ENCODE assay signal across 17 mouse cellular contexts in the genomic region with DNA sequence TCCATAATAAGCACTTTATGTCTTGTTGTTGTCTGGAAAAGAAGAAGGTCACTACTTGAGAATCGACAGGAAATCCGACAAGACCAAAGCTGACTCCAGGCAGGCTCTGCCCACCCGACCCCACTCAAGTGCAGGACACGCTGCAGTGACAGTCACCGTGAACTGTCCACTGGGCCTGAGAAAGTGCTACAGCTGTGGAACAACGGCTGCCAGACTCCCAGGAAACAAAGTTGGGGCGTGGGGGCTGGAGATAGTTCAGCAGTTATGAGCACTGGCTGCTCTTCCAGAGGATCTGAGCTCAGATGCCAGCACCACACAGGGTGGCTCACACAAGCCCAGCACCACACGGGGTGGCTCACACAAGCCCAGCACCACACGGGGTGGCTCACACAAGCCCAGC. TPM values are rescaled to one million over a fixed set of nuclear protein-coding genes. Genes with fewer than 3 reads are reported as not detected.
A peak's percentile ranks its signal among the peaks of the same experiment; 100 is the strongest.
DNase-seq lines count a peak whose midpoint lies in the region; TF ChIP-seq lines count a peak whose summit lies in the region.
"Had no signal": no experiment of that assay in that cellular context is flagged by ENCODE, and none has a peak within 500 bp of the region (broad histone marks: within the 10 kb centered on the region; RNA-seq: fewer than 3 reads in every experiment).

No protein-coding gene starts in this region.

- H3K36me3 ChIP-seq in ES-E14 (ENCODE audit: control insufficient read depth, insufficient read depth, low read length, poor library complexity, severe bottlenecking): peaks cover 22% of the 10 kb centered on the region

- no peaks in the 10 kb centered on the region for H3K9me3 ChIP-seq in ES-E14 (ENCODE audit: control insufficient read depth, insufficient read depth, low read depth, low read length)

- H3K9ac ChIP-seq in ES-E14 (ENCODE audit: insufficient read depth, low read depth, low read length, poor library complexity, severe bottlenecking): no peak overlapping the region

- no peak overlapping the region for H3K4me3 ChIP-seq in ES-E14 (ENCODE audit: insufficient read depth in 1 of 2, low read depth in 1 of 2, low read length in 2 of 2, poor library complexity in 1 of 2, severe bottlenecking in 1 of 2)

- in situ Hi-C loops in ES-E14 (cut with MboI; ENCODE audit: low sequenced_read_pairs in 2 of 2, unreplicated experiment in 2 of 2): no loop called here

- peak; percentile 66 for DNase-seq in heart, adult 11 months
- DNase-seq in heart, adult 18-20 months: no peak
- DNase-seq in testis, postnatal 10 days (ENCODE audit: low spot score): peak; percentile 29
- no peak for DNase-seq in testis, postnatal 14 days (ENCODE audit: low spot score)
- DNase-seq in ES-E14 (ENCODE audit: low read depth, low spot score): no peak
- DNase-seq in cerebellum, adult 9-11 months: no peak
- DNase-seq: adrenal gland, adult 2 months; adrenal gland, adult 8-10 months; adrenal gland, postnatal 10 days; adrenal gland, postnatal 14 days; adrenal gland, postnatal 25 days; adrenal gland, postnatal 36 days; B cell, adult 2 months; cerebellum, adult 11 months; cerebellum, adult 11-12 months; cerebellum, adult 18-20 months; cerebellum, adult 2 months had no signal

- peak overlapping the region; percentile 43; the same call in 1 of the 2 replicates for H3K27ac ChIP-seq in ES-E14 (ENCODE audit: insufficient read depth, low read depth, low read length, poor library complexity, severe bottlenecking)

- H3K4me1 ChIP-seq in ES-E14 (ENCODE audit: control insufficient read depth in 2 of 2, insufficient read depth in 2 of 2, low read length in 2 of 2, poor library complexity in 1 of 2): no peaks in the 10 kb centered on the region

TF ChIP-seq in ES-E14, 5 proteins besides CTCF, POLR2A, EP300 and RAD21:
- TF ChIP-seq ZC3H11A (IDR thresholded peaks at IDR 0.05; ENCODE audit: borderline replicate concordance, low read depth, low read length) (no peak), ZNF384 (IDR thresholded peaks at IDR 0.05; ENCODE audit: low read depth, low read length) (no peak), CHD2 (IDR thresholded peaks at IDR 0.05; ENCODE audit: low read depth, low read length) (no peak), HCFC1 (IDR thresholded peaks at IDR 0.05; ENCODE audit: borderline replicate concordance, insufficient read depth, low read length) (no peak)
TF ChIP-seq in ES-E14: peak in this region for 0.

RNA-seq across cellular contexts. Expression of a gene that starts 10.2 kb away (rescaled TPM):
- total RNA-seq in heart, adult 18-20 months (2021): 10 to 100 TPM; 18.4 to 21.3 TPM
- 19.7 and 25.7 TPM in 2 replicates for total RNA-seq in ES-E14 (2012; rRNA removed)

RNA-seq across cellular contexts. Expression of a gene that starts 49.8 kb away (rescaled TPM):
- total RNA-seq in heart, adult 18-20 months (2021): 10 to 100 TPM; 22.6 to 28.5 TPM
- 128 and 129 TPM in 2 replicates for total RNA-seq in ES-E14 (2012; rRNA removed)

Comparison
In these comparisons a context has a peak if more than half of its experiments do, and no peak if none do; other contexts are left out.
1. DNase-seq: peak in heart, adult 11 months (single experiment) and testis, postnatal 10 days (single experiment); none in heart, adult 18-20 months (0 of 2), testis, postnatal 14 days (single experiment), ES-E14 (single experiment) and cerebellum, adult 9-11 months (single experiment).